Mouse (Mus musculus): ENCODE measurements around the gene Hrg.

- no peak for TF ChIP-seq EP300 (IDR thresholded peaks at IDR 0.05; ENCODE audit: low read depth)
- TF ChIP-seq CTCF (IDR thresholded peaks at IDR 0.05; ENCODE audit: low read depth) = no peak
These were observed 11.7 kb upstream of the Hrg start for GRCm38 (mm10) chr16:22939120-22939695.

Data from liver, postnatal 0 days (tissue).